Comparison of ENCODE assay signal across 11 mouse cellular contexts in the genomic region with DNA sequence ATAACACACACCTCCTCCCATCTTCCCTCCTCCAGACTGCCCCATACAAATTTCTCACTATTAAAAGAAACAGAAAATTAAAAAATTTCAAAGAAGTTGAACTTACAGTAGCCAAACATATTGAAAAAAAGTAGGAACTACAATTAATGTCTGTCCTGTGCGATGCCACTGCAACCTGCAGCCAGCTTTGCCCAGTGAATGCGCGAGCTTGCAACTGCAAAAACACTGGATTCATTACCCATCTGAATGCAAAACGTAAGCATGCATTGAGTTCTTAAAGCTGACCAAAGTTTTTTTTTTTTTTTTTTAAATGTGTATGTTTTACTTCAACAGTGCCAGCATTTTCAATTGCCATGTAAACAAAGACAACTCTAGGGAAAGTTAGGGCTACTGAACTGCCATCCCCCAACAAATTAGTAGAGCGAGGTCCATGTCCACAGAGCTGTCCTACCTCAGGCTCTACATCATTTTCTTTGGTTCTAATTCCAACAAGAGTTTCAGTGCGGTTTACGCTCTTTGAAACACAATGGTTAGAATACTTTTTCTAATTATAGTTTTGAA. TPM values are rescaled to one million over a fixed set of nuclear protein-coding genes. Genes with fewer than 3 reads are reported as not detected.
DNase-seq lines count a peak whose midpoint lies in the region; ATAC-seq and TF ChIP-seq lines count a peak whose summit lies in the region.
"Had no signal": no experiment of that assay in that cellular context is flagged by ENCODE, and none has a peak within 500 bp of the region (broad histone marks: within the 10 kb centered on the region; RNA-seq: fewer than 3 reads in every experiment).

No protein-coding gene starts in this region.

- no peaks in the 10 kb centered on the region for H3K9me3 ChIP-seq in lung, embryonic 14.5 days (ENCODE audit: low read depth, low read length)
- no peaks in the 10 kb centered on the region for H3K9me3 ChIP-seq in hindbrain, embryonic 14.5 days (ENCODE audit: control insufficient read depth, low read length)
- H3K9me3 ChIP-seq in stomach, embryonic 15.5 days: no peaks in the 10 kb centered on the region

- H3K4me3 ChIP-seq in lung, embryonic 14.5 days (ENCODE audit: low read depth, low read length): peak overlapping the region; percentile 10
- H3K4me3 ChIP-seq in hindbrain, embryonic 14.5 days (replicated peaks; ENCODE audit: low read length): peak overlapping the region; percentile 99
- peak overlapping the region; percentile 40 for H3K4me3 ChIP-seq in stomach, embryonic 15.5 days (replicated peaks)

- no peak overlapping the region for H3K9ac ChIP-seq in lung, embryonic 14.5 days
- peak overlapping the region; percentile 100 for H3K9ac ChIP-seq in hindbrain, embryonic 14.5 days
- H3K9ac ChIP-seq in stomach, embryonic 15.5 days: no peak overlapping the region

- H3K27ac ChIP-seq in lung, embryonic 14.5 days (ENCODE audit: low read depth): no peak overlapping the region
- peak overlapping the region; percentile 100 for H3K27ac ChIP-seq in hindbrain, embryonic 14.5 days
- H3K27ac ChIP-seq in stomach, embryonic 15.5 days: no peak overlapping the region

- WGBS in lung, embryonic 14.5 days: 41% methylated on average over 7 of the region's 7 CpGs
- 10% methylated on average over 7 of the region's 7 CpGs for WGBS in hindbrain, embryonic 14.5 days
- 36% methylated on average over 7 of the region's 7 CpGs for WGBS in stomach, embryonic 15.5 days

- H3K4me2 ChIP-seq in lung, embryonic 14.5 days: peak overlapping the region; percentile 70
- H3K4me2 ChIP-seq in hindbrain, embryonic 14.5 days (replicated peaks): peak overlapping the region; percentile 90
- H3K4me2 ChIP-seq in stomach, embryonic 15.5 days: peak overlapping the region; percentile 57; the same call in 1 of the 2 replicates

- H3K27me3 ChIP-seq in lung, embryonic 14.5 days (ENCODE audit: insufficient read depth, low read length): peaks cover 30% of the 10 kb centered on the region
- H3K27me3 ChIP-seq in hindbrain, embryonic 14.5 days (ENCODE audit: control insufficient read depth, insufficient read depth, low read length): no peaks in the 10 kb centered on the region
- H3K27me3 ChIP-seq in stomach, embryonic 15.5 days (replicated peaks): peaks cover 18% of the 10 kb centered on the region

- H3K36me3 ChIP-seq in lung, embryonic 14.5 days (ENCODE audit: insufficient read depth): peaks cover 7% of the 10 kb centered on the region; the same call in 1 of the 2 replicates
- H3K36me3 ChIP-seq in hindbrain, embryonic 14.5 days (replicated peaks; ENCODE audit: control insufficient read depth, insufficient read depth): peaks cover 33% of the 10 kb centered on the region
- no peaks in the 10 kb centered on the region for H3K36me3 ChIP-seq in stomach, embryonic 15.5 days

- ATAC-seq in lung, embryonic 14.5 days (ENCODE audit: insufficient read depth): no peak
- no peak for ATAC-seq in hindbrain, embryonic 14.5 days (ENCODE audit: low FRiP score)
- no peak for ATAC-seq in stomach, embryonic 15.5 days (ENCODE audit: insufficient read depth, low FRiP score, low read depth)
- ATAC-seq in granulocyte monocyte progenitor cell, adult 5-6 weeks (replicated peaks; ENCODE audit: poor library complexity, severe bottlenecking): no peak

- H3K4me1 ChIP-seq in lung, embryonic 14.5 days (ENCODE audit: insufficient read depth): peaks cover 5% of the 10 kb centered on the region
- peaks cover 7% of the 10 kb centered on the region for H3K4me1 ChIP-seq in hindbrain, embryonic 14.5 days (replicated peaks; ENCODE audit: control insufficient read depth, insufficient read depth, low read length)
- 0 out of 2 replicates have a peak, but pooled peaks cover 4% of the 10 kb centered on the region for H3K4me1 ChIP-seq in stomach, embryonic 15.5 days

- TF ChIP-seq CTCF in lung, embryonic 14.5 days (IDR thresholded peaks at IDR 0.05; ENCODE audit: low read depth): no peak

- peak; percentile 19 for DNase-seq in cerebellum, adult 9-10 months
- DNase-seq in cerebellum, adult 11 months: no peak
- DNase-seq in lung, embryonic 14.5 days: peak; percentile 25
- no peak for DNase-seq in lung, adult 18-20 months
- peak; percentile 41 for DNase-seq in hindbrain, embryonic 14.5 days (ENCODE audit: low spot score)
- DNase-seq in urinary bladder, adult 2 months (ENCODE audit: low spot score): no peak
- DNase-seq: cerebellum, adult 8-10 months; left cerebral cortex, postnatal 4 days had no signal

RNA-seq across cellular contexts. Expression of a gene that starts 3.2 kb away (rescaled TPM):
- polyA plus RNA-seq in lung, embryonic 14.5 days (2014; fragmentation: Nextera tagmentation; extraction: Ambion mirVana): 6.8 and 9.5 TPM in 2 replicates
- polyA plus RNA-seq in hindbrain, embryonic 14.5 days (2014; fragmentation: Nextera tagmentation; extraction: Ambion mirVana): 64.3 and 70.7 TPM in 2 replicates
- polyA plus RNA-seq in stomach, embryonic 15.5 days (2015; fragmentation: Nextera tagmentation; extraction: Ambion mirVana): 11.6 and 11.7 TPM in 2 replicates
- not detected in 2 replicates for total RNA-seq in granulocyte monocyte progenitor cell, adult 5-6 weeks (2014; fragmentation: Nextera tagmentation)
- not detected in 2 replicates for total RNA-seq in granulocyte monocyte progenitor cell, adult 5-6 weeks (2017)
- 15.6 and 19.4 TPM in 2 replicates for polyA plus RNA-seq in urinary bladder, adult 2 months (2012; rRNA removed)
- total RNA-seq: megakaryocyte, adult 5-6 weeks had no signal

Comparison
In these comparisons a context has a peak if more than half of its experiments do, and no peak if none do; other contexts are left out.
1. DNase-seq: peak in cerebellum, adult 9-10 months (single experiment), lung, embryonic 14.5 days (single experiment) and hindbrain, embryonic 14.5 days (single experiment); none in cerebellum, adult 11 months (single experiment), lung, adult 18-20 months (0 of 2) and urinary bladder, adult 2 months (single experiment).
2. H3K4me3 ChIP-seq: peak in every context shown above with its lines; median percentile 99 in hindbrain, embryonic 14.5 days; 40 in stomach, embryonic 15.5 days; 10 in lung, embryonic 14.5 days.
3. Peak in every context shown above with its lines, with median percentiles within 50 percentile points of each other: H3K4me2 ChIP-seq.